Mouse (Mus musculus) gastrocnemius, postnatal 4 days (tissue): ENCODE data around the gene Adk. TPM values are rescaled to one million over a fixed set of nuclear protein-coding genes. Genes with fewer than 3 reads are reported as not detected.

Experiments
- DNase-seq, 2 experiments: peaks; one replicate each; pipeline ENCODE4 v3.0.0; 2021 to 2022; ENCODE audit warnings: low spot score in 2 of 2, mixed read lengths in 2 of 2
- total RNA-seq, 2 experiments: library from RNA; stranded (reverse); gene quantifications; 2 replicates each; pipeline ENCODE4 v1.2.3; 2021

Gene Adk
- total RNA-seq, 2 experiments from 2014 or later, result 40.6 to 57.3 TPM

DNA sequence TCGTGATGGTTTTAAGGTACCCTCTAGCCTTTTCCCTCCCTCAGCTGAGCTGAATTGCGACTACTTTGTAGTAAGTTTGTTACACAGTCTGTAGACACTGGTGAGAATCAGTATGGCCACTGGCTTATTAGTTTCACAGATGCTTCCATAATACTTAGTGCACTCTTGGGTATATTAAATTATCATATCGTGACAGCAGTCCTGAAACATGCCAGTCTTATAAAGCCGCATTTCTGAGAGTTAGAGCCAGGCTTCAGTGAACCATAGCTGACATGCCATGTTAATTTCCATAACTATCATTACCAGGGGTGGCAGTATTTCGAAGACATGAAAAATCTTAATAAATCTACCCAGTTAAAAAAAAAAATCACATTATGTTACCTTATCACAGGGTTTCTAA is 199.0 kb downstream of the Adk start:
- no peak for DNase-seq

DNA sequence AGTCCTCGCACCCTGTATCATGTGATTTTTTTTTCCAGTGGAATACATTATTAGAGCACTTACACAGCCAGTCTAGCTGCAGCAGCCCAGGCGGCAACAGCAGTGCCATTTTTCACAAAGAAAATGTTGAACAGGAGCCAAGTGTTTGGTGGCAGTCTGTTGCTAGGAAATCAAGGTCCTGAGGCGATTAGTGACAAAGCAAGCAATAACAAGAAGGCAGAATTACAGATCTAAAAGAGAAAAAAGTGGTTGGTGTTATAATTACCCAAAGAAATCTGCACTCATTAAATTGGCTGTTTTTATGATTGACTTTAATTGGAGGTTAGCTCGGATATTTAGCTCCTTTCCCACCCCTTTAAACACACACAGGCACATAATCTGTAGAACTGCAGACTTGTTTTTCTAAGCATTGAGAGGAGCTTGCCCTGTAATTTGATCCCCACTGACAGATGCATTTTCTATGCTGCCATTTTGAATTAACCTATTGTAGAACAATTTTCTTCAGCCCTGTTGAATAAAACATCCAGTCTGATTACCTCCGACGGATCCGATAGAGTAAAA is 200.0 kb downstream of the Adk start:
- no peak for DNase-seq

DNA sequence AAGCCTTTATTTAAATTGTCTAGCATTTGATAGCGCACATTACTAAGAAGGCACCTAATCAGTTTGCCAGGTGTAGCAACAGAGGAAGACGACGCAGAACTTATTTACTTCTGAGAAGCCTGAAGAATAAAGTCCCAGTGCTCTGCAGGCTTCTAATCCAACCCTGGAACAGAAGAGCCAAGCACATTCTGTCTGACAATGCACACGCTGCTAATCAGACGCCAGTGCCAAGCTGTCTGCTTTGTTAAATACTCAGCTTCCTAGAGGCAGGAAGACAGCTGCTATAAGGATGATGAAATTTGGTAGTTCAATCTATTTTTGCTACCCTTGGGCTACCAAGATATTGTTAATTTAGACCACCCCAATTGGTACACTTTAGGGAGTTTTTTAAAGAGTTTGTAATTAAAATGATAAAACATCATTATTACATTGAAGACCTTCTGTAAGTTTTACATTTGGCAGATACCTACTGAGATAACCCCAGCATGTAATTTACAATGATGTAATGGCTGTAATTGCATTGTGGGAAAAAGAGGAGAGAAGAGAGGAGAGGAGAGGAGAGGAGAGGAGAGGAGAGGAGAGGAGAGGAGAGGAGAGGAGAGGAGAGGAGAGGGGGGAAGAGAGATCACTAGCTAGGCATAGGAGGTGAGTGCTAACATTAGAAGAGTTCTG is 201.1 kb downstream of the Adk start:
- peak in 1 of 2 experiments; percentile 16 for DNase-seq

- no peak for DNase-seq
Observed at GRCm38 (mm10) chr14:21253993-21254339, 201.6 kb downstream of the Adk start.

DNA sequence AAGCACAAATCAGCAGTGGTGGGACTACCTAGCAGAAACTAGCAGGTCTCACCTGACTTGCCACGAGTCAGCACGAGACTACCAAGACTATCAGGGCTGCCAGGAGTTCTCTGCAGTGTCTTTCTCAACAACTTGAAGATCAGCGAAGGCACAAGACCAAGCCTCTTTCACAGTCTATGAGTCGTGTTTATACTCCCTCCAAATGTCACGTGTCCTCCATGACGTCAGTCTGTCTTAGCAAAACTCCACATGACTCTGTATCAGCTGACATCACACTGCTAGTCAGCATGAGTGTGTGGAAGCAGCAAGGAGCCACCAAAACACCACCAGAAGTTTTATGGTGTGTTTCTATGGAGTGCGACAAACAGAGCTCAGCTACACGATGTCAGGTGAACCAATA is 215.9 kb downstream of the Adk start:
- DNase-seq, result no peak

DNA sequence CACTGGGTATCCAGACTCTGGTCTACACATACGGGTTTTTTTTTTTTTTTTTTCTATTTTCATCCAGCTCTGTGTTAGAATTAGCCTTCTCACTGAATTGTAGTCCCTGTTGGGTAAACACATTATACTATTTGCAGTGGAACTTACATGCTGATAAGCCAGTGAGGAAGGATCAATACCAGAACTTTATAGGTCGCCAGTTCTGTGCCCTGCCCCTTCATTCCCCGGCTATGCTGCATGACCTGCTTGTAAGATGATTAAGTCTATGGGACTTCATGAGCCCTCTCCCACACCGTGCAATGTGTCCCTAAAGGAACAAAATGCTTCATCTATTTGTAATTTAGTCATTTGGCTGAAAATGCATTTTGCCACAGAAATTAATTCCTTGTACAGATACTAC is 219.1 kb downstream of the Adk start:
- no peak for DNase-seq

DNA sequence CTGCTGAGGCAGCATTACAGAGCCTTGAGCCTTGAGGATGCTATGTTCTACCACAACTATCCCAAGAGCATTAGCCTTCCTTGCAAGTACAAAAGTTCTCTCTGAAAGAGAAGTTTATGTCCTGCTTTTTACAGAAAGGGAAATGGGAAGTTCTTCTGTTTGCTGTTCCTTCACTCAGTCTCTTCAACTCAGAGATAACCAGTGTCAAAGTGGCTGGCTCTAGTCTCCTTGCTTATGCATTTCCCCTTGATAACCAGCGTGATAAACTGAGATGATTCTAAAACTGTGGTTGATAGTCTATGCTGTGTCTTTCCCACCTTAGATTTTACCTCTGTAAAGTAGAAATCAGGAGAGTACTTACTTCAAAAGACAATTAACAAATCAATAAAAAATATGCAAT is 223.4 kb downstream of the Adk start:
- DNase-seq, result no peak

DNA sequence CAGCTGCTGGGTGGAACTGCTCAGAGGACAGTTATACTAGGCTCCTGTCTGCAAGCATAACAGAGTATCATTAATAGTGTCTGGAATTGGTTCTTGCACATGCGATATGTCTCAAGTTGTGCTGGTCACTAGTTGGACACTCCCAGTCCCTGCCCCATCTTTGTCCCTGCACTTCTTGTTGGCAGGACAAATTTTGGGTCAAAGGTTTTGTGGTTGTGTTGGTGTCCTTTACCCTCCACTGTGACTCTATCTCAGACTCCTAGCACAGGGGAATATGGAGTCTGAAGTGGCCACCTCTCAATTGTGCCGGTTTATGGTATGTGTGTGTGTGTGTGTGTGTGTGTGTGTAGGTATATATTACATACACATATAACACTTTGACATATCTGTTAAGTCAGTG is 225.9 kb downstream of the Adk start:
- no peak for DNase-seq

DNA sequence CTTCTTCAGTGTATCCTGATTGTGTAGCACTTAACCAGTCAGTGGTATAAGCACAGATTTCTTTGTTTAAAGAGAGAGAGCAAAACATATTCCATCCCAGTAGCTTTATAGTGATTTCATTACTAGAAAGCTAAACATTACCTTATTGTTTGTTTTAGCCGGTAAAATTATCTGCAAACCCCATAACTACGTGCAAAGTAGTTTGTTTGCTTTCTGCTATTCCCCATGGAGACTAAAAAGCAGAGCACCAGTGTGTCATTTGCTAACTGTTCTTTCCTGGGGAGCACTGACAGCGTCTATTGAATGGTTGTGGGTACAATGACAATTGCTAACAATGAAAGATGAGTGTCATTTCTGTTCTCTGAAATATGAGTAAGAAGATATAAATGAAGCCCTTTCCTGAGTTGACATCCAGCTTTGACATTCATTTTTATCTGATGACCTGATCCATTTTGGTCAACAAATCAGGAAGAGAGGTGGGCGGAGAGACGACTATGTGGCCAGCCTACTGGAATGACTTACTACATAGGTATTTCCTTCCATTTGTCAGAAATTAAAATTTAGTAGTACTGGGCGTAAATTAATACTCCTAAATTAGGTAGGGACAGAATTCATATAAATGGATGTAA is 226.6 kb downstream of the Adk start:
- no peak for DNase-seq

DNA sequence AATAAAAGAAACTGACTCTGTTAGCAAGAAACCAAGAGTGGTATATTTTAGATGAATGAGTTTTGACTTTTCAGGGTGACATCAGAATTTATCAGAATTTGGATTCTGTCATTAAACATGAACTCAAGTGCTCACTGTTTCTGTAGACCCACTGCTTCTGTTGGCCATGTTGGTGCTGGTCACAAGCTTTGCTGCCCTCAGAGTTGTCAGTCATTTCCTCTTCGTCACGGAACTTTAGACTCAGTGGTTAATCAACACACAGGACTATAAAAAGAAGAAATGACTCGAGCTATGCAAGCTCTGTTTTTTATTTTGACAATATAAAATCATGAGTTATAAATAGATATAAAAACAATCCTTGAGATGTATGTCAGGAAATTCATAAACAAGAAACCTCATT is 228.1 kb downstream of the Adk start:
- DNase-seq, result no peak

DNA sequence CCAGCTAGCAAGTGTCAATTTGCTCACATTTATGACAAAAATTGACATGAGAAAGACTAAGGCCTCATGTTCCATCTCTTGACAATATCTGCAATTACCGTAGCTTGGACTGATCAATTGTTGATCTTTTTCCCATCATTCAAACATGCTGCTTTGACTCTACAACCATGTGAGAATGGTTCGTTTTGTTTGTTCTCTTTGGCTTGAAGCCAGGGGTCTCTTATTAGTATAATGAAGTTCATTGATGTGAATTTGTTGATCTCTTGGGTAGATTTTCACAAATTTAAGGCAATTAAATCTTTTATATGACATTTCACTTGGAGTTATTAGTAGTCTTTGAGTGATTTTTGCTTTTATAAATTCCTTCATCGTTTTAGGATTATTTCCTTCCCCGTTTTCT is 229.1 kb downstream of the Adk start:
- no peak for DNase-seq

DNA sequence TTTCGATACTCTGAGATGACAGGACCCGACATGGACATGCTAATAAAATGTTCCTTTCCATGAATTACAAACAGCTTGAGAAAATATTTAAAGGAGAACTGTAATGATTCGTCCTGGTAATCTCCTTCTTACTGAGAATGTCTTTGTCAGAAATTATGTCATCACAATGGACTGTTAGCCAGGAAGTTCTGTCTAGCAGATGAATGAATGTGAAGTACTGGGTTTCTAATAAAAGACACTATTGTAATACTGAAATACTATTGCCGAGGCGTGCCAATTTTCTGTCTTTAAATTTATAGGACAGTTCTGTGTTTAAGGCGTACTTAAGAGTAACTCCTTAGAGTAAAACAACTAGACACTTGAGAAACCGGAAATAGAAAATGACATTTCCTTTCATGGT is 231.7 kb downstream of the Adk start:
- no peak for DNase-seq

DNA sequence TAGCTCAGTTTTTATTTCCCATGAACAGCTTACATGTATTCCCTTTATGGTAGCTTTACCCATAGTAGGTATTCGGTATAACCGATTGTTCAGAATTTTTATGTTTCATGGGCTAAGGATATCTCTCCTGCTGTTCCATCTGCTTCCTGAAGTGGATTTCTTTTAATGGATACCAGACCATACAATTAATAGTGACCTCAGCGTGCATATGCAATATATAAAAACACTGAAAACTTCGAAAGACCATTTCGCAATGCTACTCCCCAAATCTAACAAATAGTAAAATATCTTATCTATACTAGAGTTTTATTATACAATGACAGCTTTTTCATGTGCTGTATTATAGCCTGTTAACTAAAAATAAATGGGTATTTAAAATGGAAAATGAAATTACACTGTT is 232.5 kb downstream of the Adk start:
- no peak for DNase-seq

GRCm38 (mm10) chr14:21286274-21286673 is 233.9 kb downstream of the Adk start:
- DNase-seq, result no peak

GRCm38 (mm10) chr14:21287726-21288442 is 235.5 kb downstream of the Adk start:
- no peak for DNase-seq

DNA sequence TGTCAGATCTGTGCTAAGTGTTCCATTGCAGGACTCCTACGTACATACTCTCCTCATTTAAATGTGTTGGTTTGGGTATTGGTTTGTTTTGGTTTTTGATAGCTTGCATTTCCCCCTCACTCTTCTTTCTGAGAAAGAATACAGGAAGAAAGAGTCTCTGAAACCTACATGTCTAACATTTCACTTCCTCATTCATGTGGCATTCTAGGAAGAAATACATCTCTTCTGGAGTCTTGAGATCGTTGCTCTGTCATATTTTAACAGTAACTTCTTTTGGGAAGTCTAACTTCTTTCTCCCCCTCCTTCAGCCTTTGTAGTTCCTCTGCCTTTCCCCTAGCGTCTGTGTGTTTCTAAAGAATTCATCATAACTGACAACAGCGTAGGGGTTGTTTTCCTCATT is 247.4 kb downstream of the Adk start:
- DNase-seq, result no peak

- no peak for DNase-seq
Observed at GRCm38 (mm10) chr14:21304815-21305214, 252.4 kb downstream of the Adk start.

GRCm38 (mm10) chr14:21308349-21308936 is 256.1 kb downstream of the Adk start:
- DNase-seq, result no peak

GRCm38 (mm10) chr14:21310530-21310929 is 258.2 kb downstream of the Adk start:
- no peak for DNase-seq

GRCm38 (mm10) chr14:21313561-21314342 is 261.4 kb downstream of the Adk start:
- DNase-seq, result no peak

DNA sequence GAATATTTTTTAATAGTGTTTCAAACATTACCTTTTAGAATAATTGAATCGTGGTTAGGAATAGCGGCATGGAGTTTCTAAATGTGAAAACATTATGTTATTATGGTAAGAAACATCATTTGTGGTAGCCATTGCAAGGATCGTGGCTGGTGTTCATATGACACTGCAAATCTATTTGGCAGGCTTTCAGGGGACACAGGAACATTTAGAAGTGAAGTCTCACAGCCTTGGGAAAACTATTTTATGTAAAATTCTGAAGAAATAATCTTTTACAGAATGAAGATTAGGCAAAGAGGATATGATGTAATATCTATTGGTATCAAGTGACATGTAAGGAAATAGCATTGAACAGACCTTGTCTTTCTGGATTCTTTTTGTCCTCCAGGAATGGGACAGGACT is 262.1 kb downstream of the Adk start:
- DNase-seq, result no peak
